Mouse (Mus musculus): ENCODE data around the gene Cpsf6. TPM values are rescaled to one million over a fixed set of nuclear protein-coding genes. Genes with fewer than 3 reads are reported as not detected.

The Cpsf6 gene
- polyA plus RNA-seq, 1 experiment from 2014 or later: 161 TPM

DNA sequence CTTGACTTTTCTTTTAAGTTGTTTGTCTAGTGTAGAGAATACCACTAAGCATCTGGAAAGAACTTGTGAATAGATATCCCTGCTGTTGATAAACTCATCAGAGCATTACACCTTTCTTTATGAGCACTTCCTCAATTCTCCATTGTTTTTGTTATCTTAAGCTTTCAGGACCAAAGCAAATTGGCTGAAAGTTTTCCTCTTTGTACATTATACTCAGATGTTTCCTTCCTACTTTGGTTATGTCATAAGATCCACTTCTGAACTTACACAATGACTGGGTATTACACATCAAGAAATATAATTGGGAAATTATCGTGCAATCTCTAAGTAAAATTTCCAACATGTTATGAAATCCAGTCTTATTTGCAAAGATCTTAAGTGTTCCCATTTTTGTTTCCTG, 78.1 kb downstream of the Cpsf6 start:
- no peaks in the 10 kb centered on the region for H3K9me3 ChIP-seq
- no peaks in the 10 kb centered on the region for H3K36me3 ChIP-seq
- 84% methylated on average over 1 of the region's 1 CpGs for WGBS
- no peaks in the 10 kb centered on the region for H3K27me3 ChIP-seq
- no peak overlapping the region for H3K9ac ChIP-seq
- no peak overlapping the region for H3K4me3 ChIP-seq
- ATAC-seq (ENCODE audit: insufficient number of reproducible peaks, insufficient read depth, low FRiP score, low TSS enrichment, low read depth): no peak
- no peak overlapping the region for H3K4me2 ChIP-seq
- H3K4me1 ChIP-seq: no peaks in the 10 kb centered on the region
- no peak overlapping the region for H3K27ac ChIP-seq

DNA sequence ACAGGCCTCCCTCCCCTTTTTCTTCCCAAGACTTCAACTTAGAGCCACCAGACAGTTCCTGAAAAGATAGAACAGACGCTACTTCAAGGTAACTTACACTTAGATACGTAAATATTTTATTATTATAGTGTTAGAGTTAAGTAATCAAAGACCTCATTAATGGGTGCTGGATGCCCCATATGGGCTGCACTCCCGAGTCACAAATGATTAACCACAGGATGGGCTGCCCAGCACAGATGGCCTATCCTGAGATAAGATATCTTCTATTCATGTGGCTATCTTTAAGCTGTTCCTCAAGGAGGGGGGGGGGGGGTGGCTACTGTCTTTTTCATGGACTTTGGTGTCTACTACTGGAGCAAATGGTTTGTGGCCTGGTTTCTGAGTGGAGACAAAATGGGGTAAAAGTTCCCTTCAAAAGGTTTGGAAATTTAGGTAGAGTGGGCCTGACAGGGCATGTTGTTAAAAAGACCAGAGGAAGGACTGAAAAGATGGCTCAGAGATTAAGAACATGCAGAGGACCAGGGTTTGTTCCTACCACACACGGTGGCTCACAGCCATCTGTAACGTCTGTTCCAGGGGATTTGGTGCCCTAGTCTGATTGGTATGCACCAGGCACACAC, 79.8 kb downstream of the Cpsf6 start:
- Histone ChIP-seq H3K4me2 (no peak overlapping the region), H3K4me3 (no peak overlapping the region), H3K36me3 (no peaks in the 10 kb centered on the region), H3K27ac (no peak overlapping the region), H3K27me3 (no peaks in the 10 kb centered on the region), H3K9me3 (no peaks in the 10 kb centered on the region), H3K4me1 (no peaks in the 10 kb centered on the region), H3K9ac (no peak overlapping the region)
- no peak for ATAC-seq (ENCODE audit: insufficient number of reproducible peaks, insufficient read depth, low FRiP score, low TSS enrichment, low read depth)
- 79% methylated on average over 5 of the region's 5 CpGs for WGBS

DNA sequence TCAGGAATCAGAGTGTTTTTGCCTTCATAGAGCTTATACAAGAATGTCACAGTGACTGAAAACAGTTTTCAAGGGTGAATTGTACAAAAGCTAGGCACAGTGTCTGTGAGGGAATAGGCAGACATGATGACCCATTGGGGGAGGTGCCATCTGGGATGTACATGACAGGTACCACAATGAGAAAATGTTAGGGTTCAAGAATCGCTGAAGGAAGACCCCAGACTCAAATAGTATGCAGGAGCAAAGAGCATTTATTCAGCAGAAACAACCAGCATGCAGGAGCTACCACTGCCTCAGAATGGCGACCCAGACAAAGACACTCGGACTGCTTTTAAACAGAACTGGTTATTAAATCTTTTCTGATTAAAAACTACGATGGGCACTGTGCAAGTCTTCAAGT, 80.7 kb downstream of the Cpsf6 start:
- H3K4me1 ChIP-seq: no peaks in the 10 kb centered on the region
- H3K27me3 ChIP-seq: no peaks in the 10 kb centered on the region
- H3K27ac ChIP-seq: no peak overlapping the region
- H3K36me3 ChIP-seq: no peaks in the 10 kb centered on the region
- no peak overlapping the region for H3K9ac ChIP-seq
- H3K4me3 ChIP-seq: no peak overlapping the region
- H3K9me3 ChIP-seq: no peaks in the 10 kb centered on the region
- no peak overlapping the region for H3K4me2 ChIP-seq
- WGBS: 87% methylated on average over 4 of the region's 4 CpGs
- ATAC-seq (ENCODE audit: insufficient number of reproducible peaks, insufficient read depth, low FRiP score, low TSS enrichment, low read depth): no peak

DNA sequence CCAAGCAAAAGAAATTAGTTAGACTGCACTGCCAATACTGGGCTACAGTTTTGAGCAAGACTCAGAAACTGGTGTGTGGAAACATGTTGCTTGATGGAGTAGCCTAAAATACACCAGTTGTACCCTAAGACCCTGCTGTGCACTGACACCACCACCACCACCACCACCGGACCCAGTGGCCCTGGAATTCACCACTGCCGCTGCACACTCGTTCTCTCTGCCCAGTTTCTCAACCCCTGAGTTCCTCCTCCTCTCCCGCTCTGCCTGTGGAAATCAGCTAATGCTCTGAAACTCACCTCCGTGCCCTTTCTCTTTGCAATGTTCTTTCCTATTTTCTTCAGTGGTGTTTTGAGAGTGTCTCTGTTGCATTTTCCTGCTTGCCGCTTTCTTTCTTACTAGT, 81.5 kb downstream of the Cpsf6 start:
- Histone ChIP-seq H3K9ac (no peak overlapping the region), H3K9me3 (no peaks in the 10 kb centered on the region), H3K4me2 (no peak overlapping the region), H3K4me3 (no peak overlapping the region), H3K27me3 (no peaks in the 10 kb centered on the region), H3K27ac (no peak overlapping the region), H3K4me1 (no peaks in the 10 kb centered on the region), H3K36me3 (no peaks in the 10 kb centered on the region)
- 76% methylated on average over 6 of the region's 6 CpGs for WGBS
- no peak for ATAC-seq (ENCODE audit: insufficient number of reproducible peaks, insufficient read depth, low FRiP score, low TSS enrichment, low read depth)

Other genes with a start within 250 kb of the Cpsf6 start
- gene Frs2, start 231.5 kb downstream of the Cpsf6 start, polyA plus RNA-seq (2015; fragmentation: Nextera tagmentation; extraction: Ambion mirVana): 20.8 and 25.8 TPM in 2 replicates
- gene Yeats4, start 155.5 kb downstream of the Cpsf6 start, polyA plus RNA-seq (2015; fragmentation: Nextera tagmentation; extraction: Ambion mirVana): 80.0 and 87.4 TPM in 2 replicates
- gene 9530003J23Rik, start 141.3 kb downstream of the Cpsf6 start, polyA plus RNA-seq (2015; fragmentation: Nextera tagmentation; extraction: Ambion mirVana): not detected in 2 replicates
- 36.2 and 40.7 TPM in 2 replicates for gene Lyz2, start 97.7 kb downstream of the Cpsf6 start, polyA plus RNA-seq (2015; fragmentation: Nextera tagmentation; extraction: Ambion mirVana)
- gene Lyz1, start 87.1 kb downstream of the Cpsf6 start, polyA plus RNA-seq (2015; fragmentation: Nextera tagmentation; extraction: Ambion mirVana): 0.70 TPM in 1 of 2 replicates, not detected in the other
- 25.6 and 34.0 TPM in 2 replicates for gene Cpm, start 249.5 kb upstream of the Cpsf6 start, polyA plus RNA-seq (2015; fragmentation: Nextera tagmentation; extraction: Ambion mirVana)

Measured in embryonic facial prominence, embryonic 13.5 days (tissue).